Mouse (Mus musculus) lung, embryonic 16.5 days (tissue): ENCODE measurements at regions not wholly inside any gene's neighbourhood (a gene's known extent, or its start where the extent isn't known, plus 50 kb on each side); places are given as distances from the start of the nearest gene placed in this dataset.

Source experiments
- ATAC-seq: fragments of 200-750 bp; cut with Nextera tagmentation; 2 replicates; pipeline ENCODE4 v1.8.0; 2017; ENCODE audit warnings: low read depth, mild to moderate bottlenecking, moderate library complexity
- H3K27ac ChIP-seq: fragments of 300-500 bp; sonication (generic); 2 replicates; pipeline ENCODE4 v1.5.1; 2014; ENCODE audit warnings: mild to moderate bottlenecking, control low read depth, low read length
- H3K27me3 ChIP-seq: fragments of 300-500 bp; sonication (generic); 2 replicates; pipeline ENCODE4 v1.6.1; 2014; ENCODE audit warnings: low read depth, low read length, mixed read lengths; ENCODE audit not compliant: control insufficient read depth, insufficient read depth
- H3K36me3 ChIP-seq: fragments of 300-500 bp; sonication (generic); 2 replicates; pipeline ENCODE4 v1.6.1; 2014; ENCODE audit warnings: low read length; ENCODE audit not compliant: control insufficient read depth, insufficient read depth
- H3K4me1 ChIP-seq: fragments of 300-500 bp; sonication (generic); replicated peaks from 2 replicates; pipeline ENCODE4 v1.6.1; 2014; ENCODE audit warnings: low read length, mixed read lengths; ENCODE audit not compliant: control insufficient read depth, insufficient read depth
- H3K4me2 ChIP-seq: fragments of 300-500 bp; sonication (generic); 2 replicates; pipeline ENCODE4 v1.6.1; 2014; ENCODE audit warnings: low read depth, low read length, control low read depth
- H3K4me3 ChIP-seq: fragments of 300-500 bp; sonication (generic); 2 replicates; pipeline ENCODE4 v1.5.1; 2014; ENCODE audit warnings: mild to moderate bottlenecking, low read length, control low read depth
- H3K9ac ChIP-seq: fragments of 300-500 bp; sonication (generic); 2 replicates; pipeline ENCODE4 v1.6.1; 2014; ENCODE audit warnings: low read length, control low read depth
- H3K9me3 ChIP-seq: fragments of 300-500 bp; sonication (generic); 2 replicates; pipeline ENCODE4 v1.6.1; 2016; ENCODE audit warnings: low read length; ENCODE audit not compliant: control insufficient read depth
- WGBS: fragments of 180-500 bp; shearing (Covaris S2); extraction: QIAGEN DNeasy Blood & Tissue Kit; methylation state at CpG from one replicate; pipeline ENCODE4 v1.1.7; 2014; 5-methylcytosine and 5-hydroxymethylcytosine counted together

DNA sequence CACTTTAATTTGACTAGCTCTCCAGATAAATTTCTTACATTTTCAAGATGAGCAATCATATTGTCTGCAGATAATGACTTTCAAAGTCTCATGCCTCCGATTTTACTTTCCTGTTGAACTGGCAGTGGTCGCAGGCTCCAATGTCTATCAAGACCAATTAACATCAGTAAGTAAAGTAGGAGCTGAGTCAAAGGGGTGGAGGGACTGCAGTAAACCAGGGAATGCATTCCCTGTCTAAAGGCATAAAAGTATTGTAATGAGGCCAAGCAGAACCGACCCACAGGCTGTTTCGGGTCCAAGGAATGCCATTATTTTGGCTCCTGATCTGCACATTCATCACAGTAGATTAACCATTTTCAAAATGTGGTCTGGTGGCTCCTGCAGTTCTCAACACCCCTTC, 411.0 kb downstream of the Gja1 start:
- H3K36me3 ChIP-seq: no peaks in the 10 kb centered on the region
- no peak overlapping the region for H3K27ac ChIP-seq
- WGBS: 71% methylated on average over 4 of the region's 4 CpGs
- H3K4me1 ChIP-seq: no peaks in the 10 kb centered on the region
- H3K4me3 ChIP-seq: no peak overlapping the region
- no peak overlapping the region for H3K9ac ChIP-seq
- no peaks in the 10 kb centered on the region for H3K9me3 ChIP-seq
- no peak overlapping the region for H3K4me2 ChIP-seq
- no peak for ATAC-seq
- H3K27me3 ChIP-seq: no peaks in the 10 kb centered on the region

DNA sequence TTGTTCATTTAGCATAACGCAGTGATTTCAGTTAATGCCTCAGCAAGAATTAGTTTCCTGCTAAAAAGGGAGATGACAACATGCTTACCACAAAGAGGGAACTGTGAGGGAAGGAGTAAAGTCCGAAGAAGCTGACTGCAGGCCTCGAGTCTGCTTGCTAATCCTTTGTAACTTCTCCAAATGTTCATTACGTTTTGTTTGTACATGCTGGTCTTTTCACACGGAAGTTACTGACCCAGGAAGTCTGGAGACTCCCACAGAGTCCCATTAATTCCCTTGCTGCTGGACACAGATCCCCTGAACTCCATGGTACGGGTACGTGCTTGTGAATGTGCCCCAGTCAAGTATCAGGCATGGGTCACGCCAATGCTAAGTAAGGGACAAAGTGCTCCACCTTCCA, 415.9 kb downstream of the Gja1 start:
- no peaks in the 10 kb centered on the region for H3K36me3 ChIP-seq
- H3K9me3 ChIP-seq: no peaks in the 10 kb centered on the region
- H3K4me3 ChIP-seq: no peak overlapping the region
- WGBS: 45% methylated on average over 8 of the region's 8 CpGs
- H3K4me2 ChIP-seq: no peak overlapping the region
- no peak overlapping the region for H3K27ac ChIP-seq
- H3K27me3 ChIP-seq: no peaks in the 10 kb centered on the region
- no peaks in the 10 kb centered on the region for H3K4me1 ChIP-seq
- ATAC-seq: no peak
- H3K9ac ChIP-seq: no peak overlapping the region

DNA sequence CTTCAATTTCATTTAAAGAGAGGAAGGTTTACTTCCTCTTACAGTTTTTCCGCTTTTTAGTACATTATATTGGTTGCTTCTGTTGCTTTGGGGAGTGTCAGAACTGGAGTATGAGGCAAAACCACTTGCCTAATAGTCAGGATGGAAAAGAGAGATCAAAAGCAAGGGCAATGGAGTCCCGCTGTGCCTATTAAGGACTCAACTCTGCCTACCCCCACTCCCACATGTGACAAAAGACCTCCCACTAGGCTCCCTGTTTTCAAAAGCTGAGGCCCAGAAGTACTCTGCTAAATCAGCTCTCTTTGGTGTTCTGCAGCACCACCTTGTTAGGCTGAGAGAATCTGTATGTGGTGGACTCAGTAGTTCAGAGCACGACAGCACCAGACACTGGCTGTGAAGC, 418.3 kb downstream of the Gja1 start:
- Histone ChIP-seq H3K4me1 (no peaks in the 10 kb centered on the region), H3K27me3 (no peaks in the 10 kb centered on the region), H3K9me3 (no peaks in the 10 kb centered on the region), H3K27ac (no peak overlapping the region), H3K4me3 (no peak overlapping the region), H3K36me3 (no peaks in the 10 kb centered on the region), H3K4me2 (no peak overlapping the region), H3K9ac (no peak overlapping the region)
- WGBS: 66% methylated on average over 3 of the region's 3 CpGs
- ATAC-seq: no peak

DNA sequence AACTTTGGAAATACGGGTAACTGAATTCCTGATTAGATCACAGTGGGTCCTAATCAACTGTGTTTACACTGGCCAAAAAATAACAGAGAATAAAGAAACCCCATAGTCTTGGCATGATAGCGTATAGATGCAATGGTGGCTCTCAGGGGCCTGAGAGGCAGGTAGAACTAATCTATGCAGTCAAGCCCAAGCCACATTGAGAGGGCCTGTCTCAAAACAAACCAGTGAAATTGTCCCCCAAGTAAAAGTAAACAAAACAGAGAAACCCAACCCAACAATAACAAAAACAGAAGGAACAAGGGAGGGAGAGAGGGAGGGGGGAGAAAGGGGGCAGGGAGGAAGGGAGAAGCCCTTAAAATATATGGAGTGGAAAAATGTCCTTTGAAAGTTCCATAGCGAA, 422.2 kb downstream of the Gja1 start:
- H3K9ac ChIP-seq: no peak overlapping the region
- ATAC-seq: no peak
- no peaks in the 10 kb centered on the region for H3K9me3 ChIP-seq
- no peak overlapping the region for H3K27ac ChIP-seq
- 69% methylated on average over 3 of the region's 3 CpGs for WGBS
- H3K27me3 ChIP-seq: no peaks in the 10 kb centered on the region
- H3K4me3 ChIP-seq: no peak overlapping the region
- H3K4me1 ChIP-seq: no peaks in the 10 kb centered on the region
- H3K4me2 ChIP-seq: no peak overlapping the region
- no peaks in the 10 kb centered on the region for H3K36me3 ChIP-seq

DNA sequence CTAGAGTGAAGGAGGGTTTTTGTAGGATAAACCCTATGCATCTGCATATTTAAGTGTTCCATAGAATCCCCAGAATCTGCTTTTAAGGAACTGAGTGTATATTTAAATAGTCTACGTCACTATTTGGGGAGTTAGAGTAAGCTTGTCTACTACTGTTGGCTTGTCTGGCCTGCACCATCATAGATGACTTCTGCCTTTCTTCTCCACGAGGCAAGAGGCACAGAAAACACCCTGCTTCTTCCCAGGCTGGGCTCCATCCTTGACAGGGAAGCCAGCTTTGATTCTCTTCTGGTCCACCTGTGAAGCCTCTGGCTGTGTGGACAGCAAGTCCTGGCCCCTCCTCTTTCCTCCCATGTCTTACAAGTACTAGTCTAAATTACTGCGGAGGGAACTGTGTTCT, 422.6 kb downstream of the Gja1 start:
- no peak overlapping the region for H3K27ac ChIP-seq
- H3K4me1 ChIP-seq: no peaks in the 10 kb centered on the region
- H3K36me3 ChIP-seq: no peaks in the 10 kb centered on the region
- ATAC-seq: no peak
- H3K9me3 ChIP-seq: no peaks in the 10 kb centered on the region
- WGBS: 55% methylated on average over 3 of the region's 3 CpGs
- no peak overlapping the region for H3K9ac ChIP-seq
- H3K27me3 ChIP-seq: no peaks in the 10 kb centered on the region
- H3K4me3 ChIP-seq: no peak overlapping the region
- no peak overlapping the region for H3K4me2 ChIP-seq

DNA sequence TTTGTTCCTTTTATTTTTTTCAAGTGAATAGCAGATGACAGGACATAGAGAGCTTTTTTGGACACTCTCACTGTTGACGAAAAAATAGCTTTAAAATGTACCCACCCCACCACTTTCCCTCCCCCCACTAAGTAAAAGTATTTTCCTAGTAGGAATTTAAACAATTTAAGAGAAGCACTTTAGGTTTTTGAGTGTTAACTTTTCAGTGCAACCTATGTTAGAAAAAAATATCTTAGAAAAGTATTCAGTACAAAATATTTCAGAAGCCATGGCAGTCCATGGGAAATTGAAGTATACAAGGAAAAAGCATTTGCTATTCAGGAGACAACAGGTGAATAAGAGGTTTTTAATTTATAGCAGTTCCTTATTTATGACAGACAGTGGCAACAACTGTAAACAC, 431.9 kb downstream of the Gja1 start:
- Histone ChIP-seq H3K27me3 (no peaks in the 10 kb centered on the region), H3K4me2 (no peak overlapping the region), H3K4me1 (no peaks in the 10 kb centered on the region; the same call in 1 of the 2 replicates), H3K9me3 (no peaks in the 10 kb centered on the region), H3K36me3 (no peaks in the 10 kb centered on the region), H3K27ac (peak overlapping the region; percentile 78), H3K4me3 (no peak overlapping the region), H3K9ac (no peak overlapping the region)
- ATAC-seq: peak; percentile 28; the same call in 1 of the 2 replicates
- WGBS: 49% methylated on average over 1 of the region's 1 CpGs

DNA sequence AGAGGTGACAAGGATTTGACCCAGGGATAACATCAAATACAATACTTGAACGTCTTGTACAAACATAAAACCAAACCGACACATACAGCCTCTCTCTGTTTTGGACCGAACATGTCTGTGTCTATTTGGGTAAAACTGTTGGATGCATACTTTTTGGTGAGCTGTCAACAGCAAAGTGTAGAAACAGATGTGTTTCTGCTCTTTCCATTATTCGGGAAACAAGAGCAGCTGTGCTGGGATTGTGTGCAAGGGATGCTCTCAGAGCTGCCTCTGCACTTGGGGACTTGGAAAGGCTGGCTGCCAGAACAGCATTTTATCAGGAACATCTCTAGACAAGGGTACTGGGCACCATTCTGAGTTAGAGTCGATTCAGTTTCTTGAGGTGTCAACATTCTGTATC, 445.0 kb downstream of the Gja1 start:
- WGBS: 22% methylated on average over 5 of the region's 5 CpGs
- Histone ChIP-seq H3K9me3 (no peaks in the 10 kb centered on the region), H3K36me3 (no peaks in the 10 kb centered on the region), H3K4me3 (no peak overlapping the region), H3K4me2 (no peak overlapping the region), H3K27me3 (no peaks in the 10 kb centered on the region), H3K9ac (no peak overlapping the region), H3K4me1 (no peaks in the 10 kb centered on the region), H3K27ac (no peak overlapping the region)
- ATAC-seq: no peak

DNA sequence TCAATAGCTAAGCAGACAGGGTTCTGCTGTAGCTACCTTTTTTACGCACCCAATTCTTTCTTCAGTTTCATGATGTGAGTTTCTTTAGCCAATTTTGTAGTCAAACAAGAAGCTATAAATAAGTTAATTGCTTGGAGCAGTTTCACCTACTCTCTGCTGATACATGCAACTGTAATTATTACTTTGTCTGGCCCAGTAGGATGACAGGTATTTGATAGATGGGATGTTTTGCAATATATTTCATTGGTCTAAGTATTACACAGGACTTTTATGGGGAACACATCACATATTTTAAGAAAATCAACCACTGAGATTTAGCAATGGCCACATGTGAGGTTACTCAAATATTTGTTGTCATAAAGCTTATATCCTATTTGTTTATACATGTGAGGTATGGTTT, 454.2 kb downstream of the Gja1 start:
- Histone ChIP-seq H3K27me3 (no peaks in the 10 kb centered on the region), H3K36me3 (no peaks in the 10 kb centered on the region), H3K27ac (no peak overlapping the region), H3K4me3 (no peak overlapping the region), H3K4me2 (no peak overlapping the region), H3K9me3 (no peaks in the 10 kb centered on the region), H3K4me1 (no peaks in the 10 kb centered on the region), H3K9ac (no peak overlapping the region)
- WGBS: 94% methylated on average over 1 of the region's 1 CpGs
- no peak for ATAC-seq

DNA sequence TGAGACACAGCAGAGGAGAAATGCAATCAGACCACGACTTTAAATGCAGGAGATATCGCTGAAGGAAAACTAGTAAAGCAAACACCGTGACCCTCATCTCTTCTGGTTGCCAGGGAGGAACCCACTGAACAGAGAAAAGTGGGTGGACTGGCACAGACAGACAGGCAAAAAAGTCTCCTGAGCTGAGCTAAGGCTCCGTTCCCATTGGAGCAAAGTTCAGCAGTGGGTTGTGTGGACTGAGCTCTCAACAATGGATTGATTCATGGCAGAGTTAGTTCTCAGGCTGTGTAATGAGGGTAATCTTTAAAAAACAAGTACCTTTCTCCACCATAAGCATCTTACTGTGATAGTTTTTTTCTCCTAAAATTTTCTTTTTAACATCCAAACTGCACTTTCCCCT, 454.8 kb downstream of the Gja1 start:
- Histone ChIP-seq H3K27ac (no peak overlapping the region), H3K4me2 (no peak overlapping the region), H3K9ac (no peak overlapping the region), H3K4me3 (no peak overlapping the region), H3K4me1 (no peaks in the 10 kb centered on the region), H3K27me3 (no peaks in the 10 kb centered on the region), H3K9me3 (no peaks in the 10 kb centered on the region), H3K36me3 (no peaks in the 10 kb centered on the region)
- WGBS: 63% methylated on average over 4 of the region's 4 CpGs
- ATAC-seq: no peak

DNA sequence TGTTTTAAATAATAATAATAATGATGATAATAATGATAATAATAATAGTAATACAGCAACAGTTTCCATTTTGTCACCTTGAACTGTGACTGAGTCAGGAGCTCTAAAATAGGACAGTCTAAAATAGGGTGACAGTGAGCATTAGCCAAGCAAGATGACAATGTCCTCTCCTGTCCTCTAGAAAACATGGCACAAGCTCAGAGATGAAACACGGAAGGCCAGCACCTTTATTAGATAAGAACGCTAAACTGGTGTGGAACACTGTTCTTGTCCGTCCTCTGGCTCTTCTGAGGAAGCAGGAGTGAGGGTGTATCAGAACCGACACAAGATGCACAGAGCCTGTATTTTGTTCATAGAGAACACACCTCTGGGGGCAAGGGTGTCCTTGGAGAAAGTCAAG, 459.0 kb downstream of the Gja1 start:
- 83% methylated on average over 4 of the region's 4 CpGs for WGBS

More for the DNA sequence above, 459.0 kb downstream of the Gja1 start:
- Histone ChIP-seq H3K4me2 (no peak overlapping the region), H3K27me3 (no peaks in the 10 kb centered on the region), H3K4me1 (0 out of 2 replicates have a peak, but pooled peaks cover 5% of the 10 kb centered on the region), H3K9ac (no peak overlapping the region), H3K27ac (no peak overlapping the region), H3K4me3 (no peak overlapping the region), H3K9me3 (no peaks in the 10 kb centered on the region), H3K36me3 (no peaks in the 10 kb centered on the region)
- no peak for ATAC-seq
